ENCODE assay signal across 8 mouse cellular contexts in genomic region chr5:142936336-142936719, GRCm38 (mm10). TPM values are rescaled to one million over a fixed set of nuclear protein-coding genes. Genes with fewer than 3 reads are reported as not detected.
DNase-seq lines count a peak whose midpoint lies in the region; ATAC-seq and TF ChIP-seq lines count a peak whose summit lies in the region.

No protein-coding gene starts in this region.

- peak overlapping the region; percentile 9; the same call in 1 of the 2 replicates for H3K4me3 ChIP-seq in embryonic facial prominence, embryonic 12.5 days
- H3K4me3 ChIP-seq in heart, adult 2 months: peak overlapping the region; percentile 20; the same call in 1 of the 2 replicates
- no peak overlapping the region for H3K4me3 ChIP-seq in kidney, adult 2 months (ENCODE audit: insufficient read depth, low read depth, low read length)
- H3K4me3 ChIP-seq in limb, embryonic 12.5 days (replicated peaks): peak overlapping the region; percentile 24; the same call in 1 of the 2 replicates
- no peak overlapping the region for H3K4me3 ChIP-seq in midbrain, embryonic 14.5 days (replicated peaks; ENCODE audit: low read depth, low read length)

- peaks cover 2% of the 10 kb centered on the region; the same call in 1 of the 2 replicates for H3K4me1 ChIP-seq in embryonic facial prominence, embryonic 12.5 days
- peaks cover 9% of the 10 kb centered on the region for H3K4me1 ChIP-seq in heart, adult 2 months (ENCODE audit: control insufficient read depth, insufficient read depth, low read length)
- H3K4me1 ChIP-seq in kidney, adult 2 months (ENCODE audit: control insufficient read depth, insufficient read depth, low read length): 0 out of 2 replicates have a peak, but pooled peaks cover 4% of the 10 kb centered on the region
- H3K4me1 ChIP-seq in limb, embryonic 12.5 days (replicated peaks): peaks cover 13% of the 10 kb centered on the region; the same call in 1 of the 2 replicates
- H3K4me1 ChIP-seq in midbrain, embryonic 14.5 days (ENCODE audit: control insufficient read depth, insufficient read depth, low read length): no peaks in the 10 kb centered on the region

- H3K79me2 ChIP-seq in heart, adult 2 months (replicated peaks; ENCODE audit: control insufficient read depth, insufficient read depth, low read length): no peaks in the 10 kb centered on the region

- no peaks in the 10 kb centered on the region for H3K9me3 ChIP-seq in embryonic facial prominence, embryonic 12.5 days
- peaks cover 9% of the 10 kb centered on the region; the same call in 1 of the 2 replicates for H3K9me3 ChIP-seq in limb, embryonic 12.5 days
- no peaks in the 10 kb centered on the region for H3K9me3 ChIP-seq in midbrain, embryonic 14.5 days (ENCODE audit: control insufficient read depth, low read length)

- H3K9ac ChIP-seq in embryonic facial prominence, embryonic 12.5 days: no peak overlapping the region
- peak overlapping the region; percentile 4; the same call in 1 of the 2 replicates for H3K9ac ChIP-seq in heart, adult 2 months (ENCODE audit: low read depth, low read length)
- H3K9ac ChIP-seq in limb, embryonic 12.5 days (replicated peaks): no peak overlapping the region; the same call in 1 of the 2 replicates
- H3K9ac ChIP-seq in midbrain, embryonic 14.5 days (replicated peaks; ENCODE audit: low read length): no peak overlapping the region

- peak; percentile 86 for TF ChIP-seq EP300 in heart, adult 2 months (IDR thresholded peaks at IDR 0.05; ENCODE audit: insufficient read depth, low read depth, low read length)

- intact Hi-C loops in heart, adult 2 months (cut with DNase I): loop anchor here (1.0 kb wide), 2 partner anchors 101 to 130 kb away; no protein-coding TSS in a partner anchor

- H3K27ac ChIP-seq in embryonic facial prominence, embryonic 12.5 days: no peak overlapping the region
- peak overlapping the region; percentile 44; the same call in 1 of the 2 replicates for H3K27ac ChIP-seq in heart, adult 2 months
- H3K27ac ChIP-seq in kidney, adult 2 months (ENCODE audit: insufficient read depth, low read depth, low read length): no peak overlapping the region
- H3K27ac ChIP-seq in limb, embryonic 12.5 days: no peak overlapping the region; the same call in 1 of the 2 replicates
- peak overlapping the region; percentile 10; the same call in 1 of the 2 replicates for H3K27ac ChIP-seq in midbrain, embryonic 14.5 days (replicated peaks; ENCODE audit: low read depth, low read length)

- TF ChIP-seq CTCF in heart, adult 2 months (IDR thresholded peaks at IDR 0.05): peak; percentile 100; the same call in 1 of the 2 replicates
- TF ChIP-seq CTCF in kidney, adult 2 months (conservative IDR thresholded peaks at IDR 0.05; ENCODE audit: insufficient read depth, insufficient read length, low read depth, low read length): peak; percentile 90

- no peak for TF ChIP-seq POLR2A in heart, adult 2 months (IDR thresholded peaks at IDR 0.05; ENCODE audit: insufficient read depth, low read depth, low read length)
- TF ChIP-seq POLR2A in kidney, adult 2 months (IDR thresholded peaks at IDR 0.05; ENCODE audit: low read depth, low read length): no peak

- ATAC-seq in embryonic facial prominence, embryonic 12.5 days (ENCODE audit: insufficient number of reproducible peaks, insufficient read depth, low FRiP score, low TSS enrichment): no peak
- peak; percentile 33; the same call in 1 of the 2 replicates for ATAC-seq in limb, embryonic 12.5 days (ENCODE audit: insufficient number of reproducible peaks, insufficient read depth, low FRiP score, low TSS enrichment, low read depth)
- peak; percentile 40; the same call in 1 of the 2 replicates for ATAC-seq in midbrain, embryonic 14.5 days (ENCODE audit: low FRiP score, low TSS enrichment)

- no peaks in the 10 kb centered on the region for H3K27me3 ChIP-seq in embryonic facial prominence, embryonic 12.5 days
- no peaks in the 10 kb centered on the region for H3K27me3 ChIP-seq in heart, adult 2 months (ENCODE audit: control insufficient read depth, insufficient read depth, low read length)
- no peaks in the 10 kb centered on the region for H3K27me3 ChIP-seq in kidney, adult 2 months (replicated peaks; ENCODE audit: control insufficient read depth, insufficient read depth, low read length)
- H3K27me3 ChIP-seq in limb, embryonic 12.5 days: no peaks in the 10 kb centered on the region
- H3K27me3 ChIP-seq in midbrain, embryonic 14.5 days (ENCODE audit: control insufficient read depth, insufficient read depth, low read length): no peaks in the 10 kb centered on the region

- 4% methylated on average over 17 of the region's 17 CpGs for WGBS in embryonic facial prominence, embryonic 12.5 days
- 8% methylated on average over 17 of the region's 17 CpGs for WGBS in heart, adult 2 months
- WGBS in kidney, adult 2 months: 6% methylated on average over 17 of the region's 17 CpGs
- 3% methylated on average over 17 of the region's 17 CpGs for WGBS in limb, embryonic 12.5 days
- WGBS in midbrain, embryonic 14.5 days: 4% methylated on average over 17 of the region's 17 CpGs

- peak; percentile 85 for DNase-seq in 3134 (ENCODE audit: extremely low read depth, insufficient read length, low spot score)
- peak; percentile 87 for DNase-seq in adrenal gland, postnatal 14 days
- peak; percentile 83 to 92 for DNase-seq in heart, adult 2 months
- DNase-seq in kidney, adult 2 months: peak; percentile 81
- peak; percentile 82 for DNase-seq in midbrain, embryonic 14.5 days
- DNase-seq in spleen, adult 18-20 months: peak; percentile 63 to 86

- peak overlapping the region; percentile 39 for H3K4me2 ChIP-seq in embryonic facial prominence, embryonic 12.5 days (replicated peaks)
- H3K4me2 ChIP-seq in limb, embryonic 12.5 days: peak overlapping the region; percentile 52
- peak overlapping the region; percentile 33; the same call in 1 of the 2 replicates for H3K4me2 ChIP-seq in midbrain, embryonic 14.5 days (ENCODE audit: low read length)

- H3K36me3 ChIP-seq in embryonic facial prominence, embryonic 12.5 days: no peaks in the 10 kb centered on the region
- H3K36me3 ChIP-seq in heart, adult 2 months (ENCODE audit: control insufficient read depth, insufficient read depth, low read length): no peaks in the 10 kb centered on the region
- H3K36me3 ChIP-seq in kidney, adult 2 months (ENCODE audit: control insufficient read depth, insufficient read depth, low read length): no peaks in the 10 kb centered on the region
- no peaks in the 10 kb centered on the region for H3K36me3 ChIP-seq in limb, embryonic 12.5 days
- no peaks in the 10 kb centered on the region for H3K36me3 ChIP-seq in midbrain, embryonic 14.5 days (ENCODE audit: control insufficient read depth, insufficient read depth, low read length)

RNA-seq across cellular contexts. Expression of gene Fscn1, which starts 23.8 kb away (rescaled TPM):
- total RNA-seq in adrenal gland, postnatal 14 days (2021): 62.0 and 75.3 TPM in 2 replicates
- 506 and 520 TPM in 2 replicates for polyA plus RNA-seq in embryonic facial prominence, embryonic 12.5 days (2016; fragmentation: Nextera tagmentation; extraction: Ambion mirVana)
- total RNA-seq in heart, adult 2 months (2021): 10 to 100 TPM; 18.7 to 22.5 TPM
- 37.0 and 47.7 TPM in 2 replicates for polyA plus RNA-seq in heart, adult 2 months (2012; rRNA removed)
- polyA plus RNA-seq in kidney, adult 2 months (2012; rRNA removed): 23.1 and 28.5 TPM in 2 replicates
- polyA plus RNA-seq in limb, embryonic 12.5 days (2016; fragmentation: Nextera tagmentation; extraction: Ambion mirVana): 576 and 587 TPM in 2 replicates
- polyA plus RNA-seq in midbrain, embryonic 14.5 days (2014; fragmentation: Nextera tagmentation; extraction: Ambion mirVana): 521 and 580 TPM in 2 replicates

RNA-seq across cellular contexts. Expression of gene Actb, which starts 29.8 kb away (rescaled TPM):
- total RNA-seq in adrenal gland, postnatal 14 days (2021): 2,967 and 3,254 TPM in 2 replicates
- polyA plus RNA-seq in embryonic facial prominence, embryonic 12.5 days (2016; fragmentation: Nextera tagmentation; extraction: Ambion mirVana): 13,963 and 14,730 TPM in 2 replicates
- total RNA-seq in heart, adult 2 months (2021): 100 to 1,000 TPM; 679 to 987 TPM
- 1,148 and 1,181 TPM in 2 replicates for polyA plus RNA-seq in heart, adult 2 months (2012; rRNA removed)
- 2,111 and 2,511 TPM in 2 replicates for polyA plus RNA-seq in kidney, adult 2 months (2012; rRNA removed)
- polyA plus RNA-seq in limb, embryonic 12.5 days (2016; fragmentation: Nextera tagmentation; extraction: Ambion mirVana): 12,553 and 13,538 TPM in 2 replicates
- 16,375 and 16,992 TPM in 2 replicates for polyA plus RNA-seq in midbrain, embryonic 14.5 days (2014; fragmentation: Nextera tagmentation; extraction: Ambion mirVana)

RNA-seq across cellular contexts. Expression of gene Fbxl18, which starts 41.1 kb away (rescaled TPM):
- 11.8 and 12.0 TPM in 2 replicates for total RNA-seq in adrenal gland, postnatal 14 days (2021)
- polyA plus RNA-seq in embryonic facial prominence, embryonic 12.5 days (2016; fragmentation: Nextera tagmentation; extraction: Ambion mirVana): 14.6 and 16.5 TPM in 2 replicates
- 1 to 10 TPM; 4.0 to 4.5 TPM for total RNA-seq in heart, adult 2 months (2021)
- polyA plus RNA-seq in heart, adult 2 months (2012; rRNA removed): 6.9 and 7.6 TPM in 2 replicates
- polyA plus RNA-seq in kidney, adult 2 months (2012; rRNA removed): 11.5 and 17.2 TPM in 2 replicates
- polyA plus RNA-seq in limb, embryonic 12.5 days (2016; fragmentation: Nextera tagmentation; extraction: Ambion mirVana): 13.0 and 13.1 TPM in 2 replicates
- 28.6 and 28.8 TPM in 2 replicates for polyA plus RNA-seq in midbrain, embryonic 14.5 days (2014; fragmentation: Nextera tagmentation; extraction: Ambion mirVana)

Comparison
In these comparisons a context has a peak if more than half of its experiments do, and no peak if none do; other contexts are left out.
1. H3K27ac ChIP-seq: peak in heart, adult 2 months (single experiment) and midbrain, embryonic 14.5 days (single experiment); none in embryonic facial prominence, embryonic 12.5 days (single experiment), kidney, adult 2 months (single experiment) and limb, embryonic 12.5 days (single experiment).
2. H3K4me3 ChIP-seq: peak in embryonic facial prominence, embryonic 12.5 days (single experiment), heart, adult 2 months (single experiment) and limb, embryonic 12.5 days (single experiment); none in kidney, adult 2 months (single experiment) and midbrain, embryonic 14.5 days (single experiment).
3. RNA of gene Fscn1, which starts 23.8 kb away (polyA plus RNA-seq): 521 to 580 TPM in midbrain, embryonic 14.5 days, 576 to 587 TPM in limb, embryonic 12.5 days and 506 to 520 TPM in embryonic facial prominence, embryonic 12.5 days; 37.0 to 47.7 TPM in heart, adult 2 months and 23.1 to 28.5 TPM in kidney, adult 2 months; every median in the first group is over 10 times any median in the second.
4. Peak in every context shown above with its lines, with median percentiles within 50 percentile points of each other: DNase-seq and H3K4me2 ChIP-seq.